Mouse (Mus musculus): ENCODE measurements around the gene Lrrfip1. TPM values are rescaled to one million over a fixed set of nuclear protein-coding genes. Genes with fewer than 3 reads are reported as not detected.

Gene Lrrfip1
- polyA plus RNA-seq, 1 experiment = 80.0 TPM

- TF ChIP-seq CTCF (IDR thresholded peaks at IDR 0.05; ENCODE audit: extremely low read depth, insufficient read depth, low read length) (no peak), POLR2A (IDR thresholded peaks at IDR 0.05; ENCODE audit: extremely low read depth, insufficient read depth, low read length) (no peak)
- no peak overlapping the region for H3K4me3 ChIP-seq (ENCODE audit: insufficient read depth, low read length)
- H3K27ac ChIP-seq (ENCODE audit: insufficient read depth, low read length) = no peak overlapping the region
- peaks cover 5% of the 10 kb centered on the region for H3K4me1 ChIP-seq (ENCODE audit: control insufficient read depth, insufficient read depth, low read length)
These were observed 29.9 kb upstream of the Lrrfip1 start for GRCm38 (mm10) chr1:90968649-90969048.

GRCm38 (mm10) chr1:90969347-90969784 lies 29.2 kb upstream of the Lrrfip1 start, which contains the start of gene Rab17:
Gene Rab17 (minus strand): TSS chr1:90969661.
- Histone ChIP-seq H3K27ac (ENCODE audit: insufficient read depth, low read length) (no peak within 1 kb of the TSS), H3K4me1 (ENCODE audit: control insufficient read depth, insufficient read depth, low read length) (peaks cover 8% of the 10 kb centered on the region), H3K4me3 (ENCODE audit: insufficient read depth, low read length) (no peak within 1 kb of the TSS)
- TF ChIP-seq CTCF (IDR thresholded peaks at IDR 0.05; ENCODE audit: extremely low read depth, insufficient read depth, low read length) = no peak
- no peak for TF ChIP-seq POLR2A (IDR thresholded peaks at IDR 0.05; ENCODE audit: extremely low read depth, insufficient read depth, low read length)

GRCm38 (mm10) chr1:90969881-90970390 lies 28.6 kb upstream of the Lrrfip1 start:
- no peak for TF ChIP-seq CTCF (IDR thresholded peaks at IDR 0.05; ENCODE audit: extremely low read depth, insufficient read depth, low read length)
- TF ChIP-seq POLR2A (IDR thresholded peaks at IDR 0.05; ENCODE audit: extremely low read depth, insufficient read depth, low read length) = no peak
- no peak overlapping the region for H3K4me3 ChIP-seq (ENCODE audit: insufficient read depth, low read length)
- H3K27ac ChIP-seq (ENCODE audit: insufficient read depth, low read length) = no peak overlapping the region
- peaks cover 8% of the 10 kb centered on the region for H3K4me1 ChIP-seq (ENCODE audit: control insufficient read depth, insufficient read depth, low read length)

- no peak overlapping the region for H3K4me3 ChIP-seq (ENCODE audit: insufficient read depth, low read length)
- H3K27ac ChIP-seq (ENCODE audit: insufficient read depth, low read length) = no peak overlapping the region
- TF ChIP-seq CTCF (IDR thresholded peaks at IDR 0.05; ENCODE audit: extremely low read depth, insufficient read depth, low read length) = peak; percentile 95
- TF ChIP-seq POLR2A (IDR thresholded peaks at IDR 0.05; ENCODE audit: extremely low read depth, insufficient read depth, low read length) = no peak
- peaks cover 13% of the 10 kb centered on the region for H3K4me1 ChIP-seq (ENCODE audit: control insufficient read depth, insufficient read depth, low read length)
These were observed 25.5 kb upstream of the Lrrfip1 start for GRCm38 (mm10) chr1:90972911-90973573.

GRCm38 (mm10) chr1:90973574-90973911 lies 25.0 kb upstream of the Lrrfip1 start:
- Histone ChIP-seq H3K27ac (ENCODE audit: insufficient read depth, low read length) (no peak overlapping the region), H3K4me3 (ENCODE audit: insufficient read depth, low read length) (no peak overlapping the region), H3K4me1 (ENCODE audit: control insufficient read depth, insufficient read depth, low read length) (peaks cover 10% of the 10 kb centered on the region)
- no peak for TF ChIP-seq CTCF (IDR thresholded peaks at IDR 0.05; ENCODE audit: extremely low read depth, insufficient read depth, low read length)
- no peak for TF ChIP-seq POLR2A (IDR thresholded peaks at IDR 0.05; ENCODE audit: extremely low read depth, insufficient read depth, low read length)

GRCm38 (mm10) chr1:90974906-90975649 lies 23.5 kb upstream of the Lrrfip1 start:
- peaks cover 8% of the 10 kb centered on the region for H3K4me1 ChIP-seq (ENCODE audit: control insufficient read depth, insufficient read depth, low read length)
- H3K27ac ChIP-seq (ENCODE audit: insufficient read depth, low read length) = no peak overlapping the region
- TF ChIP-seq CTCF (IDR thresholded peaks at IDR 0.05; ENCODE audit: extremely low read depth, insufficient read depth, low read length) (no peak), POLR2A (IDR thresholded peaks at IDR 0.05; ENCODE audit: extremely low read depth, insufficient read depth, low read length) (no peak)
- no peak overlapping the region for H3K4me3 ChIP-seq (ENCODE audit: insufficient read depth, low read length)

GRCm38 (mm10) chr1:90975960-90976359 lies 22.6 kb upstream of the Lrrfip1 start:
- Histone ChIP-seq H3K4me1 (ENCODE audit: control insufficient read depth, insufficient read depth, low read length) (peaks cover 10% of the 10 kb centered on the region), H3K4me3 (ENCODE audit: insufficient read depth, low read length) (no peak overlapping the region), H3K27ac (ENCODE audit: insufficient read depth, low read length) (no peak overlapping the region)
- TF ChIP-seq CTCF (IDR thresholded peaks at IDR 0.05; ENCODE audit: extremely low read depth, insufficient read depth, low read length) = no peak
- TF ChIP-seq POLR2A (IDR thresholded peaks at IDR 0.05; ENCODE audit: extremely low read depth, insufficient read depth, low read length) = no peak

- no peak overlapping the region for H3K4me3 ChIP-seq (ENCODE audit: insufficient read depth, low read length)
- peaks cover 2% of the 10 kb centered on the region; the same call in 1 of the 2 replicates for H3K4me1 ChIP-seq (ENCODE audit: control insufficient read depth, insufficient read depth, low read length)
- TF ChIP-seq POLR2A (IDR thresholded peaks at IDR 0.05; ENCODE audit: extremely low read depth, insufficient read depth, low read length) = no peak
- no peak for TF ChIP-seq CTCF (IDR thresholded peaks at IDR 0.05; ENCODE audit: extremely low read depth, insufficient read depth, low read length)
- peak overlapping the region; percentile 55; the same call in 1 of the 2 replicates for H3K27ac ChIP-seq (ENCODE audit: insufficient read depth, low read length)
These were observed 17.8 kb upstream of the Lrrfip1 start for GRCm38 (mm10) chr1:90980638-90981330.

- no peak for TF ChIP-seq POLR2A (IDR thresholded peaks at IDR 0.05; ENCODE audit: extremely low read depth, insufficient read depth, low read length)
- no peak for TF ChIP-seq CTCF (IDR thresholded peaks at IDR 0.05; ENCODE audit: extremely low read depth, insufficient read depth, low read length)
- Histone ChIP-seq H3K4me3 (ENCODE audit: insufficient read depth, low read length) (no peak overlapping the region), H3K4me1 (ENCODE audit: control insufficient read depth, insufficient read depth, low read length) (peaks cover 2% of the 10 kb centered on the region; the same call in 1 of the 2 replicates), H3K27ac (ENCODE audit: insufficient read depth, low read length) (no peak overlapping the region)
These were observed 17.2 kb upstream of the Lrrfip1 start for GRCm38 (mm10) chr1:90981346-90981745.
